Mouse (Mus musculus): ENCODE measurements around the gene Pik3r2. TPM values are rescaled to one million over a fixed set of nuclear protein-coding genes. Genes with fewer than 3 reads are reported as not detected.
A peak's percentile ranks its signal among the peaks of the same experiment; 100 is the strongest.

The Pik3r2 gene
- polyA plus RNA-seq, 1 experiment from 2014 or later = 28.0 TPM

DNA sequence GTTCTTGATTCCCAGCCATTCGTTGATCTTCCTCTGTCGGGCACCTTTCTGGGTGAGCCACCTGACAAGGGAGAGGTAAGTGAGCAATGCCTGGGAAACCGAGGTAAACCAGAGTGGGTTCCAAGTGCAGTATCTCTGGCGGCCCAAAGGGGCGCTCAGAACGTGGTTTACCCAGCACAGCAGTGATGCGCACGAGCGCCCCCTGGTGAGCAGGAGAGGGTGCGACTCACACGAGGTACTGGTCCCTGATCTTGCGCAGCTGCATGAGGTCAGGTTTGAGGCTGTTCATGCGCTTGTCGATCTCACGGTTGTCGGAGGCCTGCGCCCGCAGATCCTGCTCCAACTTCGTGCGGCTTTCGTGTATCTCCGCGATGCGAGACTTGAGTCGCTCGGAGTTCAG, 7.2 kb downstream of the Pik3r2 start:
- Histone ChIP-seq H3K36me3 (ENCODE audit: insufficient read depth, low read length) (peaks cover 6% of the 10 kb centered on the region; the same call in 1 of the 2 replicates), H3K9me3 (ENCODE audit: low read length) (no peaks in the 10 kb centered on the region), H3K4me2 (replicated peaks; ENCODE audit: low read depth, low read length) (no peak overlapping the region), H3K4me3 (ENCODE audit: low read depth, low read length) (no peak overlapping the region), H3K27me3 (replicated peaks; ENCODE audit: insufficient read depth, low read length) (no peaks in the 10 kb centered on the region), H3K4me1 (ENCODE audit: insufficient read depth, low read depth, low read length) (no peaks in the 10 kb centered on the region; the same call in 1 of the 2 replicates), H3K9ac (replicated peaks; ENCODE audit: low read depth) (no peak overlapping the region), H3K27ac (ENCODE audit: low read length) (no peak overlapping the region)
- ATAC-seq (peak; percentile 63), DNase-seq (ENCODE audit: low spot score) (peak; percentile 95)
- 6% methylated on average over 26 of the region's 26 CpGs for WGBS
- peak; percentile 100 for TF ChIP-seq CTCF (IDR thresholded peaks at IDR 0.05)
- TF ChIP-seq EP300 (IDR thresholded peaks at IDR 0.05) = no peak

DNA sequence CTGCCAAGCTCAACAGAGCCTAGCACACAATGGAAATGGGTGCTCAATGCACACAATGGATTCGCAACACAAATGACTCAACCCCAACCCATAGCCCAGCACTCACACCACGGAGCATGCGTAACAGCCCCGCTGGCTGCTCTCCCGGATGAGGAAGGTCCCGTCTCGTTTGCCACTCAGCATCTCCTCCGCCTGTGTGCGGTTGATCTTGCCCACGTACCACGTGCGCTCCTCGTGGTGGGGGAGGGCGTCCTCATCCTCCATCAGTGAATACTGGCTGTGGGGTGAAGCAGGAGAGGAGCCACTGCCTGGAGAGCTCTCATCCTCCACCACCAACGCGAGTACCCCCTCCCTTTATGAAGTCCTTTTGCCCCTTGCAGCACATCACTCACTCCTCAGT, 7.6 kb downstream of the Pik3r2 start:
- TF ChIP-seq CTCF (IDR thresholded peaks at IDR 0.05) (no peak), EP300 (IDR thresholded peaks at IDR 0.05) (no peak)
- peaks cover 6% of the 10 kb centered on the region; the same call in 1 of the 2 replicates for H3K36me3 ChIP-seq (ENCODE audit: insufficient read depth, low read length)

DNA sequence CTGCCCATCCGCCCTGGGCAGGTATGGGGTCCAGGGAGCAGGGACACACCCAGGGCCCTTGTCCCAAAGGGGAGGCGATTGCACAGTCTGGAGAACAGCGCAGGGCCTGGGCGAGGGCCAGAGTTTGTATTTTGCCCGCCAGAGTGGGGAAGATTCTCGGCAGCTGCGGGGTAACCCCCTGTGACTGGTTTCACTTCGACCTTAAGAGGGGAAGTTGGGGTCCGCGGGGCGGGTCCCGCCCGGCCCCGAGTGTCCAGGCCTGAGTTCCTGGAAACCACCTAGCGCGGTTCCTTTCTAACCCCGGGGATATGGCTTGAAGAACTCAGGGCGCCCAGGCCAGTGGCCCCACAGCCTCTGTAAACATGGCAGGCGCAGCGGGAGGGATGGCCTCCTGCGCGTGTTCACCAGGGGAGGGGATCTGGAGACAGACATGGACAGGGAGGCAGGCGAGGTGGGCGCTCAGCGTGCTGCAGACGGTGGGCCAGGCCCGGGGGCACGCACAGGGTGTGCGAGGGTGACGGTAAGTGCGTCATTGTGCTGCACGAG, 8.2 kb downstream of the Pik3r2 start:
- H3K9me3 ChIP-seq (ENCODE audit: low read length) = no peaks in the 10 kb centered on the region
- no peak overlapping the region for H3K4me2 ChIP-seq (replicated peaks; ENCODE audit: low read depth, low read length)
- H3K4me3 ChIP-seq (ENCODE audit: low read depth, low read length) = no peak overlapping the region
- H3K9ac ChIP-seq (replicated peaks; ENCODE audit: low read depth) = no peak overlapping the region
- H3K27me3 ChIP-seq (replicated peaks; ENCODE audit: insufficient read depth, low read length) = no peaks in the 10 kb centered on the region
- DNase-seq (ENCODE audit: low spot score) (no peak), ATAC-seq (no peak)
- WGBS = 84% methylated on average over 31 of the region's 32 CpGs
- no peaks in the 10 kb centered on the region; the same call in 1 of the 2 replicates for H3K4me1 ChIP-seq (ENCODE audit: insufficient read depth, low read depth, low read length)
- H3K27ac ChIP-seq (ENCODE audit: low read length) = no peak overlapping the region
- no peak for TF ChIP-seq CTCF (IDR thresholded peaks at IDR 0.05)
- no peak for TF ChIP-seq EP300 (IDR thresholded peaks at IDR 0.05)
- peaks cover 6% of the 10 kb centered on the region; the same call in 1 of the 2 replicates for H3K36me3 ChIP-seq (ENCODE audit: insufficient read depth, low read length)

More for the DNA sequence above, 7.6 kb downstream of the Pik3r2 start:
- Histone ChIP-seq H3K27ac (ENCODE audit: low read length) (no peak overlapping the region), H3K9me3 (ENCODE audit: low read length) (no peaks in the 10 kb centered on the region), H3K27me3 (replicated peaks; ENCODE audit: insufficient read depth, low read length) (no peaks in the 10 kb centered on the region), H3K9ac (replicated peaks; ENCODE audit: low read depth) (no peak overlapping the region), H3K4me2 (replicated peaks; ENCODE audit: low read depth, low read length) (no peak overlapping the region), H3K4me3 (ENCODE audit: low read depth, low read length) (no peak overlapping the region), H3K4me1 (ENCODE audit: insufficient read depth, low read depth, low read length) (no peaks in the 10 kb centered on the region; the same call in 1 of the 2 replicates)
- WGBS = 77% methylated on average over 16 of the region's 16 CpGs
- ATAC-seq = no peak
- no peak for DNase-seq (ENCODE audit: low spot score)

DNA sequence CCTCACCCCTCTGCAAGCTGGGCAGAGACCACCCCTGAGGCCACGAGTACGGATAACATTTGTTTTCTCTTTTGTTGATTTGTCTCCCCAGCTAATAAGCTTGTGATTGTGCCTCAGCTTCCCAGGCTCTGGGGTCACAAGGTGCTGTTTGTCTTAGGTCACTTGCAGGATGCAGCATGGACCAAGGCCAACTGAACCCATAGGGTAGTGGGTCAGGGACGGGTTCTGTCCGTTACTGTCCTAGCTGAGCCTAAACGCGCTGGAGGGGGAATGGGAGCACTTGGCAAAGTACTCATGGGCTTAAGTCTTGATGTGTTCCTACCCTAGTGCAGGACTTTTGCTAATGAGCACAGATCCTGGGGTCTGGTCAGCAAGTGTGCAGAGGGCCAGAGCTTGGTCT, 9.0 kb downstream of the Pik3r2 start:
- 77% methylated on average over 6 of the region's 6 CpGs for WGBS
- TF ChIP-seq EP300 (IDR thresholded peaks at IDR 0.05) = no peak
- TF ChIP-seq CTCF (IDR thresholded peaks at IDR 0.05) = no peak
- Histone ChIP-seq H3K4me3 (ENCODE audit: low read depth, low read length) (no peak overlapping the region), H3K36me3 (ENCODE audit: insufficient read depth, low read length) (peaks cover 6% of the 10 kb centered on the region; the same call in 1 of the 2 replicates), H3K27me3 (replicated peaks; ENCODE audit: insufficient read depth, low read length) (no peaks in the 10 kb centered on the region), H3K27ac (ENCODE audit: low read length) (no peak overlapping the region), H3K4me2 (replicated peaks; ENCODE audit: low read depth, low read length) (no peak overlapping the region), H3K9ac (replicated peaks; ENCODE audit: low read depth) (no peak overlapping the region), H3K4me1 (ENCODE audit: insufficient read depth, low read depth, low read length) (no peaks in the 10 kb centered on the region), H3K9me3 (ENCODE audit: low read length) (no peaks in the 10 kb centered on the region)
- DNase-seq (ENCODE audit: low spot score) = no peak
- no peak for ATAC-seq

DNA sequence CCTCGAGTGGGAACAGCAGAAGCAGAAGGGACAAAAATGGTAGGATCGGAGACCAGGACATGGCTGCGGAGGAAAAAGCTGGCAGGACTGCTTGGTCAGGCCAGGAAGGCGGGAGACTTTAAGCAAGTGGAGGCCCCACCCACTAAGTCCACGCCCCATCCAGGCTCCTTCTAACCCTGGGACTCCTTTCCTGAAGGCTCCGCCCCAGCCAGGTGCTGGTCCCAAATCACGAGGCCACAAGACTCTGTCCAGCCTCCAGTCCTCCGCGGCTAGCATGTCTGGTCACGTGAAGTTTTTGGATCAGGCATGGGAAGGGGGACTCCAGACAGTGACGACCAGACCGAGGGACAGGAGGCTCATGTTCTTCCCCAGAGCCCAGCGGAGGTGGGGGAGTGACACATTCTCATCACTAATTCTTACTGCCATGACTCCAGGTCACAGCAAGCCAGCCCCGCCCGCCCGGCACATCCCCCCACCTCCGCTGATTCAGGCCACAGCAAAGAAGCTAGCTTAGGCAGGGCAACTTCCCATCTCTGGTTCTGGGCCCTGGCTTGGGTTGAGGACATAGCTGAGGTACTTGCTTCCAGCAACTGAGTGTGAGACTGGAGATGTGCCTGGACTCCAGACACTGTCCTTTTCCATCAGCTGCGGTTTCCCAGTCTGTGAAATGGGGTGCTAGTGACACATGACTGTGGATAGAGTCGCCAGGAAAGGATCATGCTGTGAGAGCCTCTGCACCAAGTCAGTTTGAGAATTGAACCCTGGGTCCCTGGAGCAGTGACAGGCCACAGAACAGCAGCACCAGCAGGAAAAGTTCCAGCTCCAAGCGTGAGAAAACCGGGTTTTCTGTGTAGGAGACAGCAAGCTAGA, 9.7 kb downstream of the Pik3r2 start:
- peaks cover 6% of the 10 kb centered on the region; the same call in 1 of the 2 replicates for H3K36me3 ChIP-seq (ENCODE audit: insufficient read depth, low read length)
- H3K27ac ChIP-seq (ENCODE audit: low read length) = 0 out of 2 replicates have a peak overlapping the region, but pooled peaks have one; percentile 0
- H3K9me3 ChIP-seq (ENCODE audit: low read length) = no peaks in the 10 kb centered on the region
- H3K4me3 ChIP-seq (ENCODE audit: low read depth, low read length) = peak overlapping the region; percentile 23
- H3K4me1 ChIP-seq (ENCODE audit: insufficient read depth, low read depth, low read length) = no peaks in the 10 kb centered on the region
- no peak overlapping the region; the same call in 1 of the 2 replicates for H3K9ac ChIP-seq (replicated peaks; ENCODE audit: low read depth)
- peak overlapping the region; percentile 52 for H3K4me2 ChIP-seq (replicated peaks; ENCODE audit: low read depth, low read length)
- no peaks in the 10 kb centered on the region for H3K27me3 ChIP-seq (replicated peaks; ENCODE audit: insufficient read depth, low read length)
- peak; percentile 94 for DNase-seq (ENCODE audit: low spot score)
- ATAC-seq = peak; percentile 83
- TF ChIP-seq EP300 (IDR thresholded peaks at IDR 0.05) = no peak
- no peak for TF ChIP-seq CTCF (IDR thresholded peaks at IDR 0.05)
- WGBS = 7% methylated on average over 20 of the region's 21 CpGs

DNA sequence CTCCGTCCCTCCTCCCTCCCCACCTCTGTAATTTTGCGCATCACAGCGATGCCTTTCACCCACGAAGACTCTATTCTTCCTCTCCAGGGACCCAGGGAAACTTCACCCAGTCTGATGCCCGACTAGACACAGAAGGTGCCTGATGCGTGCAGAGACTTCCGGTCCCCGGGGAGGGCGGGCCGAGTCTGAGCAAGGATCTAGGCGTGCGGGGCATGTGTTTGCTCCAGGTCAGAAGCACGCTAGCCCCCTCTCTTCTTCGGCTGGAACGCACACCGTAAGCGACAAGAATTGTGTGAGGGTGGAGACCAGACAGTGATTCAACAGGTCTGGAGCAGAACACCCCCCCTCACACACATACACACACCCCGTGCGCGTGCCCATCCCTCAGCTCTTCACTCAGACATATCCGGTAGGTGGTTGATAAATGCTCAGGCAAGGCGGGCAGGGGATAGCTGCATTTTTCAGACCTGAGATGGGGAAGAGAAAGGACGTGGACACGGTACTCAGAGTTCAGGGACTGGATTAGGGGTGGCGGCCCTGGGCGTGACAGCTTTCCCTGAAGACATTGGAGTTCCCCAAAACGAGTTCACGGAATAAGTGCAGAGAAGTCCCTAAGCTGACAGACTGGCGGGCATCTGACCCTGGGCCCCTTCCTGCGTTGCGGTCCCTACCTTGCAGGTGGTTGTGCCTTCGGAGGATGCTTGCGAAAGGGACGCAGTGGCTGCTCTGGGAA, 10.5 kb downstream of the Pik3r2 start:
- no peak overlapping the region; the same call in 1 of the 2 replicates for H3K9ac ChIP-seq (replicated peaks; ENCODE audit: low read depth)
- H3K9me3 ChIP-seq (ENCODE audit: low read length) = no peaks in the 10 kb centered on the region
- peak overlapping the region; percentile 23 for H3K4me3 ChIP-seq (ENCODE audit: low read depth, low read length)
- 2% methylated on average over 34 of the region's 34 CpGs for WGBS
- peaks cover 6% of the 10 kb centered on the region; the same call in 1 of the 2 replicates for H3K36me3 ChIP-seq (ENCODE audit: insufficient read depth, low read length)
- no peak for ATAC-seq
- TF ChIP-seq CTCF (IDR thresholded peaks at IDR 0.05) = no peak
- TF ChIP-seq EP300 (IDR thresholded peaks at IDR 0.05) = no peak
- peak overlapping the region; percentile 52 for H3K4me2 ChIP-seq (replicated peaks; ENCODE audit: low read depth, low read length)
- no peak for DNase-seq (ENCODE audit: low spot score)
- no peak overlapping the region for H3K27ac ChIP-seq (ENCODE audit: low read length)
- no peaks in the 10 kb centered on the region for H3K4me1 ChIP-seq (ENCODE audit: insufficient read depth, low read depth, low read length)
- H3K27me3 ChIP-seq (replicated peaks; ENCODE audit: insufficient read depth, low read length) = no peaks in the 10 kb centered on the region

Measured in lung, postnatal 0 days (tissue).